Mouse (Mus musculus) gastrocnemius, postnatal 14 days (tissue): ENCODE results near the gene Hoxb13. TPM values are rescaled to one million over a fixed set of nuclear protein-coding genes. Genes with fewer than 3 reads are reported as not detected.
A peak's percentile ranks its signal among the peaks of the same experiment; 100 is the strongest.

Source experiments
- DNase-seq: peaks from one replicate; pipeline ENCODE4 v3.0.0; 2021; ENCODE audit warnings: mixed read lengths
- intact Hi-C: fragments of 180-260 bp; cut with DNase I; formaldehyde crosslinking; loops from one replicate; pipeline ENCODE4 v1.15.1; 2025; ENCODE audit warnings: low total_unique reads
- long read RNA-seq, 2 experiments: library from polyadenylated mRNA; stranded (forward); transcript quantifications; one replicate each; pipeline ENCODE4 v2.0.0; 2021
- total RNA-seq, 2 experiments: library from RNA; stranded (reverse); gene quantifications; 2 replicates each; pipeline ENCODE4 v1.2.3; 2021

Hoxb13 gene
- not detected for total RNA-seq
- long read RNA-seq, experiment 1: 0 reads
- long read RNA-seq, experiment 2: 0 reads

- intact Hi-C loops: no loop called here
- DNase-seq: no peak
These were observed at the start of gene Hoxb13 for GRCm38 (mm10) chr11:96193521-96194400. Gene Hoxb13 (plus strand): TSS chr11:96194316.

DNA sequence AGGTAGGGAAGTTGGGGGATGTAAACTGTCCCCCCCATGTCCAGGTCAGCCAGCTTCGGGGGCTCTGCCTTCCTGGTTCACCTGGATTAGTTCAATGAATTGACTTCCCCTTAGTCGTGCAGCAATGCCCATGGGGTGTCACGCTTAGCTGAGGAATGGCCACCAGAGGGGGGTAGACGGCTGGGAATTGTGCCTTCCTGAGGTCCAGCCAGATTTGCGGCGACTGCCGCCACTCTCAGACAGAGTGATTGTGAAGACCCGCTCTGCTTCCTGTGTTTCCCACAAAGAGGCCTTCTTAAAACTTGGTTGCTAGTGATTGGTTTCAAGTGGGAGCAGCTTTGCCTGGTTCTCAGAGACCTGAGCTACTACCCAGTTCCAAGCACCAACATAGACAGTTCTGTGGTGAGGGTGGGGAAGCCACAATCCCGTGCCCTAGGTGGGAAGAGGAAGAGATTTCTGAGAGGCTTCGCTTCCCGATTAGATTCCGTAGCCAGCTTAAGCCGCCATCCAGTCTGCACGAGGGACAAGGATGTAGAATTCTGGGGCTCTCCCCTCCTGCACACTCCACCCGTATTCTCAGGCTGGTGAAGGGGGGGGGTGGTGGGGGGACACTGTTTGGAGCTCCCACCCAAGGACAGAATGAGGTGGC lies 48.4 kb upstream of the Hoxb13 start:
- DNase-seq: peak; percentile 66
- intact Hi-C loops: loop anchor here (2.0 kb wide), 1 partner anchor 89 kb away; no protein-coding TSS in a partner anchor

DNA sequence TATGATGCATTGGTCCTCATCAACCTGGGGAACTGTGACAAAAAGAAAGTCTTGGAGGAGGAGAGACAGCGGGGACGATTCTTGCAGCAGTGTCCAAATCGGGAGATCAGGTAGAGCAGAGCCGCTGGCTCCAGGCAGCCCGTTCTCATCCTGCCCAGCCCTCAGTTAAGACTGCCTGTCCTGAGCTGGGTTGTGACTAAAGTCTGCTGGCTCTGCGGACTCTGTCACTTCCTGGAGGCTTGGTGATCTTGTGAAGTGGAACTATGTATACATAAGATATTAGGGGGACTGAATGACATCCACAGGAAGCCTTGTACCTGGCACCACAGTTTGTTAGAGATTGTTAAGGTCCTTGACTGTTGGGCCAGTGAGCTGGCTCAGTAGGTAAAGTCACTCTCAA lies 46.6 kb upstream of the Hoxb13 start:
- DNase-seq: no peak
- intact Hi-C loops: no loop called here

DNA sequence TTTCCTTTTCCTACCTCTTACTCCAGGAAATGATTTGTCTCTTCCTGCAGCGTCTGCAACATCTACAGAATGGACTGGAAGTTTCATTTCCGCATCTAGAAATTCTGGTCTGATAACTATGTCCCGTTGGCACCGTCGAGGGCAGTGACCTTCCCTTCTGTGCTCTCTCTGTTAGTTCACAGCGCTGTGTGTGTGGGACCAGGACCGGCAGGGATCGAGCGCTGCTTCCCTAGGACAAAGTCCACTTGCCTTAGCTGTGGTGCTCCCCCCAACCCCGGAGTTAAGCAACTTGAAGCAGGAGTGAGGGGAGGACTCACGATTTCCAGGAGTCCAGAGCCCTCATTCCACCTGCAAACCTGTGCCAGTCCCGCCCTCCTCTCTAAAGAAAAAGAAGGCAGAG lies 29.3 kb upstream of the Hoxb13 start:
- intact Hi-C loops: no loop called here
- DNase-seq: no peak

DNA sequence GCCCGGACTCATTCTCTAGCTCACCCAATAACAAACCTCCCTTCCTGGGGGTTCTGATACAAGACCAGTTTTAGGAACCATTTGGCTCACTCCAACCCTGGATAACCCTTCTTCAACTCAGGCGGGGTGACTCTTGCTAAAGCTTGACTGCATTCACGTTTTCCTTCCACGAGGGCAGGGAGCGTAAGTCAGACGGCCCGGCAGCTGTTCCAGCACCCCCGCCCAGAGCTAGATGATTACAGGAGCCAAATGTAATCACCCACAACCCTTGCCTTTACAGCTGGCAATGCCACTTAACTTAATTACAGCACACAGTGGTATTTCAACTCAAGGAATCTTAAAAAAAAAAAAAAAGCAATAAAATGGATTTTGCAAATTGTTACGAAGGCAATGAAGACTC lies 26.0 kb upstream of the Hoxb13 start:
- no peak for DNase-seq
- intact Hi-C loops: no loop called here

DNA sequence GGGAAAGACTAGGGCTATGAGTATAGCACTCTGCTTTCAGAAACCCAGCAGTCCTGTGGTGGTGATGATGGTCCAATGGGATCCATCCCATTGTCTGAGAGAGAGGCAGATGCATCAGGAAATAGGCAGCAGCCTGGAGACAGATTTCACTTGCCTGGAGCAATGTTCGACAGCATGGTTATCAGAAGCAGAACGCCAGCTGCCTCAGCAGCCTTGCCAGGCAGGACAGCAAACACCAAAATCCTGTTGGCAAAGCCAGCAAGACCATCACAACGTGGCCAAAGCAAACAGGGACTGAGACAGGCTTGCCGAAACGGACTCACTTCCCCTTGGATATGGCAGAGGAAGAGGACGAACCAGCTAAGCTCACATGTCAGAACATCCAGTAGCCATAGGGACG lies 25.1 kb upstream of the Hoxb13 start:
- no peak for DNase-seq
- intact Hi-C loops: no loop called here

DNA sequence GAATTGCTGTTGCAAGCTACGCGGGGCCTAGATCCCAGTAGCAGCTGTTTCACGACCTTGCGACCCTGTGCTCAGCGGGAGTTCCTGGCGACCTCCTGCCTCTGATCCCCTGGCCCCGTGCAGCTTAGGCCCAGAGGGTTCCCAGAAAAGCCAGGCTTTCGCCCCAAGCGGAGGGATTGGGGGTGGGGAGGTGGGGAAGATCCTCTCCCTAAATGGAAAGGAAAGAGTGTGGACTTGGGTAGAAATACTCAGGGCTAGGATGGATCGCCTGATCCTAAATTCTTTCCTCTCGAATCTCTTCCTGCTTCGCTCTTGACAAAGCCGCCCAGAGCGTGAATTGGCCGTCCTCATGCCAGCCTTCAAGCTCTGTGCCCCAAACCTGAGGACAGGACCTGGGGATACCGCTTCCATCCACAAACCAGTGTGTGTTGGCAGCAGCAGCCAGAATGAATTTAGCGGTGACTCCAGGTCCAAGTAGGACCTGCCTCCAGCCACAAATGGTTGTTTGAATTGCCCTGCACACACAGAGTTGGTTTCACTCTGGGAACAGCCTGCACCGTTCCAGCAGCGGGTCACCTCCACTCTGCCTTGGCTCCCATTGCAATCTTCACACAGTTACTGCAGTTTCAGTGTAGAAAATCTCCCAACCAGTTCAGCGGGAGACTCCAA lies 23.3 kb upstream of the Hoxb13 start:
- DNase-seq: no peak
- intact Hi-C loops: no loop called here

DNA sequence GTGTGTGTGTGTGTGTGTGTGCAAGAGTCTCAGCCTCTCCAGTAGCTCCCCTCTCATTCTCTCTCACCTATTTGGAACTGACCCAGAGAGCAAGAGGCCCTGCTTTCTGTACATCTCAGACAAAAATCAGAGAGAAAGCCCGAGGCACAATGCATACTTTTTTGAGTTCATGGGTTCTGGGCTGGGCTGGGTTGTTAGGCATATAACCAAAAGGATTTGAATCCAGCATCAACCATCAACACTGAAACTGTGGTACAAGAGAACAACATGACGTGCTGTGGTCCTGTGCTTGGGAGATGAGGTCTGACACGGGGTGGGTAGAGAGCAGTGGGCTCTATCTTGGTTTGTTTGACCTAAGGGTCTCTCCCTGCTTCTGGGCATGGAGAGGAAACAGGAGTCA lies 22.5 kb upstream of the Hoxb13 start:
- intact Hi-C loops: no loop called here
- DNase-seq: no peak

- no peak for DNase-seq
- intact Hi-C loops: no loop called here
These were observed 21.4 kb upstream of the Hoxb13 start for GRCm38 (mm10) chr11:96172511-96173287.

DNA sequence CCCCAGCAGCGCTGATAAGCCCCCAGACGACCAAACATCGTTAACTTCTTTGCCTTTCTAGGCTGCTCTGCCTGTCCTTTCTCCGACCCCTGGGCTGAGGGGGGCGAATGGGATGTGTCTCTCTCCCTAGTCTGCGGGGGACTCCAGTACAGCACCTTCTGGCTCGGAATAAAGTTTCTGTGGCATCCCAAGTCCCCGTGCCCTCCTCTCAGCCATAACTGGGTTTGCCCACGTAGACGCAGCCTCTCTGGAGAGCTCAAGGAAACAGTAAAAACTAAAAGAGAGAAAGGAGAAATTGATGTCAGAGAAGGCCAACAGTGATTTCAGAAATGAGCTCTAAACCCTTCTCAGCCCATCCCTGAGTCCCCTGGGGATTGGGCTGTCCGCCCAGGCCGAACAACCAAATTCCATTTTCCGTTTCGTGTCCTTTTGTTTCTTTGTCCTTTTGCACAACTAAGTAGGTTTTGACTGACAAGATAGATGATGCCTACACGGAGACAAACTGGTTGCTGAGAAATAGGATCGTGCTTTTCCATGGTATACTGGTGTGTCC lies 20.8 kb upstream of the Hoxb13 start:
- DNase-seq: no peak
- intact Hi-C loops: no loop called here

GRCm38 (mm10) chr11:96174881-96175280 lies 19.2 kb upstream of the Hoxb13 start:
- no peak for DNase-seq
- intact Hi-C loops: no loop called here

DNA sequence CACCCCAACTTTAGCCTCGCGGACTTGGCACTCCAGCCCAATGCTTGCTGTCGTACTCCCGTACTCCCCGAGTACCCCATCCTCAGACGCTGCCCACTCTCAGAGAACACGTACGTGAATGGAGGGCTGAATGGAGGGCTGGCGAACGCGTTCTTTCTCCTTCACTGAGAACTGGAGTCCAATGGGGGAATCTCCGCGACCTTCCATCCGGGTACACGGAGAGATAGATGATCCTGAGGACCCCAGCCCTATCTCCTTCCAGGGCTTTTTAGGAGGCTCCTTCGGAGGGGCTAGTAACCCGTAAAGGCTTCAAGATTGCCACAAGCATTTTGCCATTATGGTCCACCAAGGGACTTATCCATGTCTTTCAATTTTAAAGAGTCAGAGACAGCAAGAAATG lies 18.6 kb upstream of the Hoxb13 start:
- intact Hi-C loops: no loop called here
- DNase-seq: no peak

GRCm38 (mm10) chr11:96175951-96176530 lies 18.1 kb upstream of the Hoxb13 start:
- DNase-seq: no peak
- intact Hi-C loops: no loop called here

- DNase-seq: no peak
These were observed 17.3 kb upstream of the Hoxb13 start for GRCm38 (mm10) chr11:96176841-96177240.

DNA sequence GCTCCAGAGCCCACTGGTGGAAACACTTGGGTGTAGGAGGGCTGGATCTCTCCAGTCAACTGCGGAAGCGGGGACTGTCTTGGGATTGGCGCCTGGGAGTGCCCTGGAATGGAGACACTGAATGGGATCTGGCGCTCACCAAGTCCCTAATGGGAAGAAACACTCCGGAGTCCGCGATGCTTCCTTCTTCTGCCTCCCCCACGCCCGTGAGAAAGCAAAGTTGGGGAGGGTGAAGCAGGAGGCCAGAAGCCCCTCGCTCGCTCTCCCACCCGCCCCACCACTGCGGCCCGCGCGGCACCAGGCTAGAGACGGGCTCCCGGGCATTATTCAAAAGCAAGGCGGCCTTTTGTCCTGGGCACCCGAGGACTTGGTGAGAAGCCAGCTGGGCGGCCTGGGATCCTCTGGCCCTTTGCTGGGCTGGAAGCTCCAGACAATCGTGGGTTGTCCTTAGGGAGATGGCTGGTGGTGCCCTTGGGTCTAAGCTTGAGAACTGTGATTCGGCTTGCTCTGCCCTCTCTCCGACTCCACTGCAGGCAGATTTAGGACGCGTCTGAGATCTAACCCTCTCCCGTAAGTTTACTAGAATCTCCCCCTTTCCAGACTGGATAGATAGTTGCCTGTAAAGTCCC lies 16.5 kb upstream of the Hoxb13 start:
- intact Hi-C loops: no loop called here
- no peak for DNase-seq

More at GRCm38 (mm10) chr11:96176841-96177240, 17.3 kb upstream of the Hoxb13 start:
- intact Hi-C loops: no loop called here

GRCm38 (mm10) chr11:96178356-96178755 lies 15.8 kb upstream of the Hoxb13 start:
- intact Hi-C loops: no loop called here
- DNase-seq: no peak

- intact Hi-C loops: no loop called here
- DNase-seq: no peak
These were observed 15.1 kb upstream of the Hoxb13 start for GRCm38 (mm10) chr11:96178911-96179503.

- DNase-seq: no peak
- intact Hi-C loops: no loop called here
These were observed 13.1 kb upstream of the Hoxb13 start for GRCm38 (mm10) chr11:96181061-96181460.
